Mouse (Mus musculus) fat pad, adult 2 months (tissue): ENCODE results near the gene Itsn1.

Source experiments
- DNase-seq: peaks from one replicate; pipeline ENCODE4 v3.0.0-alpha.2; 2011; ENCODE audit warnings: low read depth, low spot score; ENCODE audit errors: extremely low read depth

Itsn1 gene

DNA sequence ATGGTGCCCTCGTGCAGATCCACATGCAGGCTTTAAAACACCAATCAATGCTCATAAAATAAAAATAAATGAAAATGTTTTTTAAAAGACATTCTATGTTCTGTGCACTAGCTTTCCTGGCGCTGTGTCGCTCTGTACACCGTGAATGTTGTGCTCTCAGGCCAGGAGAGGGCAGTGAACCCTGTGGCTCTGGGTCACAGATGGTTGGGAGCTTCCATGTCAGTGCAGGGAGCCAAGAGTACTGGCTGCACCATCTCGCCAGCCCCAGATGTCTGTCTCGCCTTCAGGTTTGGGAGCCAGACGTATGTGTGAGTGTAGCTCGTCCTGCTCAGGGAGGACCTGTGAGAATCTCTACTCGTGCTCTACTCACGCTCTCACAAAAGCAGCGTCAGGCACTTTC is 109.7 kb downstream of the Itsn1 start:
- no peak for DNase-seq

- DNase-seq: no peak
Measured at GRCm38 (mm10) chr16:91839462-91839861, 110.4 kb downstream of the Itsn1 start.

DNA sequence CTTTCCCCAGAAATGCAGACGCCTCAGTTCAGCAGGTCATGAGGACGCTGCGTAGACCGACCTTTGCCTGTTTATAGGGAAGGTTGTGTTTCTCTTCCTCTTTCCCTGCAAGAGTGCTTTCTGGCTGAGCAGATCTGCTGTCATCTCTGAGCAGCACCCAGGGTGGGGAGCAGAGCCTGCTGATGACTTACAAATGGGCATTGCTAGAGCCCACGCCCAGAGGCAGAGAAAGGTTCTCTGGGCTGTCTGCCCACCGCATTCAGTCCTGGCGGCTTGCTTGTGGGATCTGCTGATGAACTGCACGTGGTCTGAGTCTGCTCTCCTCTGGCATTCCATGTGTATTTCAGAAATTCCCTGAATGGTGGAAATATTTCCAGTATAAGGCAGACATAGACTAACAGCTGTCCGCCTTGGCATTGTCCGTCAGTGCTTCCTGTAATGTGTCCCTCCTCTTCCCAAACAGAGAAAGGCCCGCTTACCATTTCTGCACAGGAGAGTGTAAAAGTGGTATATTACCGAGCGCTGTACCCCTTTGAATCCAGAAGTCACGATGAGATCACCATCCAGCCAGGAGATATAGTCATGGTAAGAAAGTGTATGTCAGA is 112.0 kb downstream of the Itsn1 start:
- no peak for DNase-seq

GRCm38 (mm10) chr16:91846089-91846741 is 117.1 kb downstream of the Itsn1 start:
- no peak for DNase-seq

- no peak for DNase-seq
Measured at GRCm38 (mm10) chr16:91847525-91848225, 118.6 kb downstream of the Itsn1 start.

- DNase-seq: peak; percentile 16
Measured at GRCm38 (mm10) chr16:91848505-91848904, 119.4 kb downstream of the Itsn1 start.

GRCm38 (mm10) chr16:91848906-91849603 is 120.0 kb downstream of the Itsn1 start:
- DNase-seq: peak; percentile 81

DNA sequence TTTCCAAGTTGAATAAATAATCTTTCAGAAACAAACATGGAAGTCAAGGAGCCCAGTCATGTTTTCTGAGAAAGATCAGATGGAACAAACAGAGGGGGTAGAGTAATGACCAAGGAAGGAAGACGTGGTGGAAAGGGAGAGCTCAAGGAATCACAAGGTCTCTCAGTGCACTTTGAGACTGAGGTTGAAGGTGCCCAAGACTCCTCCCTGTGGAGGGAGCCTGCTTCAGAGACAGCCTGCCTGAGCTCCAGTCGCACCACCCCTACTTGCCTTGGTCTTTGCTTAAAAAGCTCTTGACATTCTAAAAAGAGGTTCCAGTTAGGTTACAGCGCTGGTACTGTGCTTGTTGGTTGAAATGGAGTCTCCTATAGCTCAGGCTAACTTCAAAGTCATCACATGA is 121.1 kb downstream of the Itsn1 start:
- DNase-seq: no peak

- DNase-seq: no peak
Measured at GRCm38 (mm10) chr16:91851456-91852231, 122.6 kb downstream of the Itsn1 start.

- DNase-seq: no peak
Measured at GRCm38 (mm10) chr16:91852753-91853152, 123.7 kb downstream of the Itsn1 start.

DNA sequence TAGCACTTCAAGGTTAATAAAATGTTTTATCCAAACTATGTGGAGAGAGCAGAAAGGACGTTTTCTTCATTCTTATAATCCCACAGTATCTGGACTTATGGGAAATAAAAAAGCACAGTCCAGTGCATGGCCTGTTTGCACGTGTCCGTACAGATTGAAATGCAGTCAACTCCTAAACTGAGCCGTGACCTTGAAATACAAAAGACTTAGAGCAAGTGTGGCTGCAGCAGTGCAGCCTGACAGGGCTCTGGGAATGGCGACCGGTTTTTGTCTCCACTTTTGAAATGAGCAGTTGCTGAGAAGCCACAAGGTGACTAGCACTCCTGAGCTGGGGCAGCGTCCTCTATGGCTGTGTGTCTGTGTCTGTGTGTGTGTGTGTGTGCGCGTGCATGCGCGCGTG is 124.1 kb downstream of the Itsn1 start:
- DNase-seq: no peak

- DNase-seq: no peak
Measured at GRCm38 (mm10) chr16:91858695-91859094, 129.6 kb downstream of the Itsn1 start.

- DNase-seq: no peak
Measured at GRCm38 (mm10) chr16:91859203-91859602, 130.1 kb downstream of the Itsn1 start.

- no peak for DNase-seq
Measured at GRCm38 (mm10) chr16:91859958-91860357, 130.9 kb downstream of the Itsn1 start.

DNA sequence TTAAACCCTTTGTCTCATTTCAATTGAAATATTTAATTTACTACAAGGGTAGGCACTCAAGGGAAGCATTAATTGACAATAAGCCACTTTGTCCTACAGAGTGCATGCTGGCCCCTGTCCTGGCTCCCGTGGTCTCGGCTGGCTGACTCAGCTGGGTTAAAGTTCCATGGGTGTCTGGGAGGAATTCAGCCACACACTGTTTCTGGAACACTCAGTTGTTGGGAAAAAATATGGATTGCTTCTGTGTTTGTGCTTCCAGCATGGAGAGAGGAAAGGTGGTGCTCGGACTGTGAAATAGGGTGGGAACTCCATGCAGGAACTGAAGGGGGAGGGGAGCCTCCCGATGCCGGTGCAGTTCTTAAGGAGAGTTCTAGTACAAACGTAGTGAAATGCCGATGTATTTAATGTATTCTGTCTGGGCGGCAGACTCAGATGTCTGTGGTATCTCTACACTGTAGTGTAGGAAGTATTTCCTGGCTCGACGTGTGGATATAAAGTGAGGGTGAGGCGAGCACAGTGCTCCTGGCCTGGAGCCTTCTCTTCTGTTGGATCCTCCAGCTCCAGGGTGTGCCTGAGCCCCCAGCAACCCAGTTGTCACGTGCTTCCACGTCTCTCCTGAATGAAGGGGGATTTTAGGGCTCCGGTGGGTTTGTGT is 131.5 kb downstream of the Itsn1 start:
- no peak for DNase-seq

DNA sequence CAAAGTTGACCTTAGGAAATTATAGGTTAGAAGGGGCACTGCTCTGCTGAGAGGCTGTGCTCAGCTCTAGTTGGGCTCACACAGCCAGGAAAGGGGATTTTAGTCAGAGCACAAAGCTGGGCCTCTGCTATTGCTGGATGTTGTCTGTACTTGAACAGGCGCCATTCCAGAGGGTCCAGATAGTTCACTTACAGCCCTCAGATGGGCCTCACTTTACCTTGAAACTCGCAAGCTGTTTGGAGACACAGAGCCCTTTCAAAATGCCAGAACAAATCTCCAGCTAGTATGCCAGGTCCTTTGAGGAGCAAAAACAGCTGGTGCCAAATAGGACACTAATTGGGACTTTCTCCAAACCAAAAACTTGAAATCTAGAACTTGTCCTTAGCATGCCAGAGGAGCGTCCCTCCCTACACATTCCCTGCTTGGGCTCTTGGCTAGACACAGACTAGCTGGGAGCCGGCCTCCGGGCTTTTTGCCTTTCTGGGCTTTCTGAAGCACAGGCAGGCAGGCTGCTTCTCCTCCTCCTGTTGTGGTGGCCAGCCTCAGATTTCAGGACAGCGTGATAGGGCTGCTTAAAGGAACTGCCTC is 132.8 kb downstream of the Itsn1 start:
- peak; percentile 47 for DNase-seq

GRCm38 (mm10) chr16:91862836-91863235 is 133.8 kb downstream of the Itsn1 start:
- DNase-seq: no peak

DNA sequence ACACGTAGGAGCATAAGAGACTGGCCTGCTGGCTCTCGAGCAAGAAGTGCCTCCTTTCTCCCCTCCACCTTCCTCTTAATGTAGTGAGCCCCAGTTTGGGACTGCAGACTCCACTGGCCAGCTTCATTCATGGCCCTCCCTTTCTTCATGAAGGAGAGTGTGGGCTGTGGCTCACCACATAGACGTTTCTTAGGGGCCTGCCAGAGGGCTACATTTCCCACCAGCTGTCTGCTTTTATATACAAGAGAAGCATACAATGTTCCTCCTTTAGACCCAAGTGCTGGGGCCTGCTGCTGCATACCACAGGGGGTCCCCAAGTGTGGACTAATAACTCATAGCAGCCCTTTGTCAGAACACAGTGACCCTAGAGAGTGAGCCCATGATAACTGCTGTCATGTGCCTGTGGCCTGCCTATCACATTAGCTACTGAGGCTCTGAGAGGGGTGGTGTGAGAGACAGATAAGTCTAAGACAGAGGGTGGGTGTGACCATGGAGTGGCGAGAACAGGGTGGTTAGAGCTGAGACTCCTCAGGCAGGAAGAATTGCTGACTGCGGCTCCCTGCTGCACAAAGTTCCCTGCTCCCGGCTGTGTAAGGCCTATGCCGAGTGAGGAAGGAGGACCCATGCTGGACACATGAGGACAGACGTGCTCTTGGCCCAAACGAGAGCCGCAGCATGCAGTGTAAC is 135.7 kb downstream of the Itsn1 start:
- DNase-seq: no peak

- no peak for DNase-seq
Measured at GRCm38 (mm10) chr16:91865570-91866257, 136.6 kb downstream of the Itsn1 start.
